Mouse (Mus musculus): ENCODE results near the gene Git2.

The Git2 gene

GRCm38 (mm10) chr5:114775056-114775979, at the start of gene Git2:
Gene Git2 (minus strand): TSS chr5:114775517.
- ATAC-seq (ENCODE audit: insufficient number of reproducible peaks, low FRiP score, low TSS enrichment): no peak

- no peak for ATAC-seq (ENCODE audit: insufficient number of reproducible peaks, low FRiP score, low TSS enrichment)
These were observed 48.9 kb upstream of the Git2 start for GRCm38 (mm10) chr5:114824197-114824596.

- ATAC-seq (ENCODE audit: insufficient number of reproducible peaks, low FRiP score, low TSS enrichment): peak; percentile 68
These were observed 47.7 kb upstream of the Git2 start, which contains the start of gene 1500011B03Rik for GRCm38 (mm10) chr5:114822796-114823688. Gene 1500011B03Rik (minus strand): TSS chr5:114823468.

- no peak for ATAC-seq (ENCODE audit: insufficient number of reproducible peaks, low FRiP score, low TSS enrichment)
These were observed 42.8 kb upstream of the Git2 start for GRCm38 (mm10) chr5:114818124-114818523.

GRCm38 (mm10) chr5:114816599-114816998, 41.3 kb upstream of the Git2 start:
- ATAC-seq (ENCODE audit: insufficient number of reproducible peaks, low FRiP score, low TSS enrichment): no peak

GRCm38 (mm10) chr5:114813525-114814181, 38.3 kb upstream of the Git2 start:
- ATAC-seq (ENCODE audit: insufficient number of reproducible peaks, low FRiP score, low TSS enrichment): peak; percentile 91

GRCm38 (mm10) chr5:114809826-114810225, 34.5 kb upstream of the Git2 start:
- ATAC-seq (ENCODE audit: insufficient number of reproducible peaks, low FRiP score, low TSS enrichment): no peak

GRCm38 (mm10) chr5:114809181-114809756, 34.0 kb upstream of the Git2 start:
- no peak for ATAC-seq (ENCODE audit: insufficient number of reproducible peaks, low FRiP score, low TSS enrichment)

GRCm38 (mm10) chr5:114808385-114808784, 33.1 kb upstream of the Git2 start:
- ATAC-seq (ENCODE audit: insufficient number of reproducible peaks, low FRiP score, low TSS enrichment): no peak

GRCm38 (mm10) chr5:114807893-114808292, 32.6 kb upstream of the Git2 start:
- no peak for ATAC-seq (ENCODE audit: insufficient number of reproducible peaks, low FRiP score, low TSS enrichment)

GRCm38 (mm10) chr5:114807468-114807867, 32.2 kb upstream of the Git2 start:
- no peak for ATAC-seq (ENCODE audit: insufficient number of reproducible peaks, low FRiP score, low TSS enrichment)

GRCm38 (mm10) chr5:114807063-114807462, 31.7 kb upstream of the Git2 start:
- ATAC-seq (ENCODE audit: insufficient number of reproducible peaks, low FRiP score, low TSS enrichment): no peak

GRCm38 (mm10) chr5:114806636-114807035, 31.3 kb upstream of the Git2 start:
- no peak for ATAC-seq (ENCODE audit: insufficient number of reproducible peaks, low FRiP score, low TSS enrichment)

GRCm38 (mm10) chr5:114805436-114806350, 30.4 kb upstream of the Git2 start:
- ATAC-seq (ENCODE audit: insufficient number of reproducible peaks, low FRiP score, low TSS enrichment): no peak

- ATAC-seq (ENCODE audit: insufficient number of reproducible peaks, low FRiP score, low TSS enrichment): no peak
These were observed 29.6 kb upstream of the Git2 start for GRCm38 (mm10) chr5:114804958-114805357.

- ATAC-seq (ENCODE audit: insufficient number of reproducible peaks, low FRiP score, low TSS enrichment): no peak
These were observed 29.0 kb upstream of the Git2 start for GRCm38 (mm10) chr5:114804335-114804734.

GRCm38 (mm10) chr5:114803231-114803630, 27.9 kb upstream of the Git2 start:
- no peak for ATAC-seq (ENCODE audit: insufficient number of reproducible peaks, low FRiP score, low TSS enrichment)

- ATAC-seq (ENCODE audit: insufficient number of reproducible peaks, low FRiP score, low TSS enrichment): no peak
These were observed 26.5 kb upstream of the Git2 start for GRCm38 (mm10) chr5:114801841-114802240.

GRCm38 (mm10) chr5:114801049-114801448, 25.7 kb upstream of the Git2 start:
- ATAC-seq (ENCODE audit: insufficient number of reproducible peaks, low FRiP score, low TSS enrichment): no peak
